Mouse (Mus musculus) hindlimb bud, embryonic 11.5 days (tissue): ENCODE measurements around the gene Ankrd33.

ENCODE experiments used
- DNase-seq: peaks from one replicate; pipeline ENCODE4 v3.0.0-alpha.2; 2012; ENCODE audit warnings: low read depth, low spot score; ENCODE audit errors: extremely low spot score

Gene Ankrd33

GRCm38 (mm10) chr15:101115511-101116110 lies at the start of gene Ankrd33:
Gene Ankrd33, plus strand, starts transcription at chr15:101115755.
- DNase-seq, result no peak

DNA sequence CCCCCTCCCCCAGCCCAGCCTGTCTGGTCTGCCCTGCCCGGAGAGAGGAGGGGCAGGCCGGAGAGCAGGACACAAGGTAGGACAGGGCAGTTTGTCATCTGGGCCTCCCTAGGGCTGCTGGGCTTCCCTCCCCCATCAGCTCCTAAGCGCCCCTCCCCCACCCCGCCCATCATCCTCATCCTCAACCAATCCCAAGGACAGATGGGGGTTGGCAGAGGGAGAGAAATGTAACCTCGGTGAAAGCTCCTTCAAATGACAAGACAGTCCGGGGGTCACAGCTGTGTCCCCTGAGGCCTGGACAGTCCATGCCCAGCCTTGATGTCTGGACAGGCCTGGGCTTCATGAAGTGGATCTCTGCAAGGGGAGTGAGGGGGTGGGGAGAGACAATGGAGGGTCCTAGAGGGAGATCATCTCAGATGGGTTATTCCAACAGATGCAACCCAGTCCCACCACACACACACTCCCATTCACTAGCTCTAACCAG lies 49.1 kb upstream of the Ankrd33 start:
- DNase-seq, result no peak

- DNase-seq, result no peak
Observed at GRCm38 (mm10) chr15:101066920-101067696, 48.4 kb upstream of the Ankrd33 start.

DNA sequence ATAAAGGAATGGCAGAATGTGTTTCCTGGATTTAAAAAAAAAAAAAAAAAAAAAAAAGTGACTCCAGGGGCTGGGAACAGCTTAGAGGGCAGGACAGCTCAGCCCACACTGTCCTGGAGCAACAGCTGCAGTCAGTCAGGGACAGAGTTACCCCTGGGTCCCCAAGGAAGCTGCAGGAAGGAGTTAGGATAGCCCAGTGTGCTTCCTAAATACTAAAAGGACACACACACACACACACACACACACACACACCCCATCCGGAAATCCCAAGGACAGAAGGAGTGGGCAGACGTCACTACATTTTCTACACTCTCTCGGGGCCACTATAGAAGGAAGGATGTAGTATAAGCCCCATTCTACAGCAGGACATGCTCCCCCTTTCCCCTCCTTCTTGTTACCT lies 47.5 kb upstream of the Ankrd33 start:
- DNase-seq, result no peak

GRCm38 (mm10) chr15:101068671-101069070 lies 46.9 kb upstream of the Ankrd33 start:
- DNase-seq, result no peak

DNA sequence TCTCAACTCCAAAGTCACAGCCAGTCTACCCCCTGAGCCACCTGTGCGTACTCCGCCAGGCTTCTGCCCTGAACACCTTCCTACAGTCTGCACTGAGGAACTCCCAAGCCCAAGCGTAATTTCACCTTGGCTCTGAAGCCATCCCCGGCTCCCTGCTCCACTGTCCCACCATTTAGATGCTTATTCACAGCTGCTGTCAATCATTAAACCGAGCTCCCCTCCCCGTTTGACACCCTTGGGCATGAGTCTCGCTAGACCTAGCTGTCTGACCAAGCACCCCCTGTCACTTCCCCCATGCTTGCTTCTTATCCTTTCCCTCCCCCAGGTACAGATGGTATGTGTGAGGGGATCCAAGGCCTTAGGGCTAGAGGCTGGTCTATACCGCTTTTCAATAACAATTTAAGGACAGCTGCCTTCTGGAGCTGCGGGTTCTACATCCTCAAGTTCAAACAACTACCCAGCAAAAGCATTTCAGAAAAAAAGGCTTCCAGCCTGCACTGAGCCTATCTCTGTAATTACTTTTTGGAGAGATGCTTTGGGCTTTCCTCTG lies 45.8 kb upstream of the Ankrd33 start:
- DNase-seq, result no peak

GRCm38 (mm10) chr15:101070762-101071161 lies 44.8 kb upstream of the Ankrd33 start:
- DNase-seq, result no peak

DNA sequence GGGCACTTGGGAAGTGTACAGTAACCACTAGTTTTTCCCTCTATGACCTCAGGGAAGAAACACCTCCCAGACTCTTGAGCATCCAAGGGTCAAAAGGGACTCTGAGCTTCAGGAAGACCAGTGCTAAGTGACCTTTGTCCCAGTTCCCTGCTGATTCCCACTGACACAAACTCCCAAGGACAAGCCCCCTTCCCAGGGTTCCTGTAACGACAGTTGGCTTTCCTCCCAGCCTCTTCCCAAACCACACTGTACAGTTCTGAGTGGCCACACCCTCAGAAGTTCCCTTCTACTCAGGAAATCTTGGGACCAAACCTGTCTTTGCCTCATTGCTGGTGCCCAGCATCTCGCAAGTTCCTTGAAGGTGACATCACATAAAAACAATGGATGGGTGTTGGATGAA lies 42.8 kb upstream of the Ankrd33 start:
- no peak for DNase-seq

DNA sequence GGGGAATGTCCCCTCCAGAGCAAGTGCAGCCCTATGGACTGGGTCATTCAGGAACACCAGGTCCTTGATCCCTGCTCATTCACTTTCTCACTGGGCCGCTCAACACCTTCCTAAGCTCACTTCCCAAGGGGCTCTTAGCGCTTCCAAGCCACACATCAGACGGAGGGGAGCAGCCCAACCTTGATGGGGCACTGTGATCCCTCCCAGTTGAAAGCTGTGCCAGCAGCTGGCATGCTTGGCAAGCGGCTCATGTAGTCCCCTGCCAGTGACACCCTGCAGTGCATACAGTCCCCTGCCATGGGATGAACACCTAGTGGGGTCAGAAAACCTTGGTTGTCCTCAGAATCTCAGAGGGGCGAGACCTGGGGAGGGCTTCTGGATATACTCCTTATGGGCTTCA lies 41.5 kb upstream of the Ankrd33 start:
- no peak for DNase-seq

- no peak for DNase-seq
Observed at GRCm38 (mm10) chr15:101075150-101075549, 40.4 kb upstream of the Ankrd33 start.

GRCm38 (mm10) chr15:101075656-101076055 lies 39.9 kb upstream of the Ankrd33 start:
- DNase-seq, result no peak

- no peak for DNase-seq
Observed at GRCm38 (mm10) chr15:101076071-101077000, 39.2 kb upstream of the Ankrd33 start.

DNA sequence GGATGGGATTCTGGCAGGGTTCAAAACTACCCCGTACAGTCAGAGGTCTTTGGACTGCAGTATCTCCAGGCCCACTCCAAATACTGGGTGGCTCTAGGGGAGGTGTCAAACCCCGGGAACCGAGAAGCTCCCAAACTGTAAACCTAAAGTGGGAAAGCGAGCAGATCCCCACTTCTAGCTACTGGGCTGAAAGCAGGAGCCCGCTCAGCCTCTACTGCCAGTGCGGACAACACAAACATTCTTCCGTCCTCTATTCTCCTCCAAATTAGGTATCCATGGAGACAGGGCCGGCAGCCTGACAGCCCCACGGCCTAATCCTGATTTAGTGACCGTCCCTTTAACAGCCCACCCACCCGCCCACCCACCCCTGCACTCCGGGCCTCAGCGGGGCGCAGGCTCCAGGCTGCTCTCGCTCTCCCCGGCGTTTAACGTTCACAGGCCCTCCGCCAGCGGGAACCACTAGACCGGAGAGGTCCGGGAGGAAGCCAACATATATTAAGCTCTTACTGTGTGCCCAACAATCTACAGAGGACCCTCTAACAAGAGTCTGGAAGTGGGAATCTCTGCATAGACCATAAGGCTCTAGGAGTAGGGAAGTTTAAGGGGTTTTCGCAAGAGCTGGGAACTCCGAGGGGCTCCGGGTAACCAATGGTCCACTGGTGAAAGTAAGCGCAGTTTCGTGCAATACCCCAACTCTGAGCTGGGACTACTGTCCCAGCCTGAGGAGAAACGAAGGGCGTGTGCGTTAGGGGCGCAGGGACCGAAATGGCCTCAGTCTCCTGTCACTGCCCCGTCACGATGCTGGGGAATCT lies 38.3 kb upstream of the Ankrd33 start:
- no peak for DNase-seq

DNA sequence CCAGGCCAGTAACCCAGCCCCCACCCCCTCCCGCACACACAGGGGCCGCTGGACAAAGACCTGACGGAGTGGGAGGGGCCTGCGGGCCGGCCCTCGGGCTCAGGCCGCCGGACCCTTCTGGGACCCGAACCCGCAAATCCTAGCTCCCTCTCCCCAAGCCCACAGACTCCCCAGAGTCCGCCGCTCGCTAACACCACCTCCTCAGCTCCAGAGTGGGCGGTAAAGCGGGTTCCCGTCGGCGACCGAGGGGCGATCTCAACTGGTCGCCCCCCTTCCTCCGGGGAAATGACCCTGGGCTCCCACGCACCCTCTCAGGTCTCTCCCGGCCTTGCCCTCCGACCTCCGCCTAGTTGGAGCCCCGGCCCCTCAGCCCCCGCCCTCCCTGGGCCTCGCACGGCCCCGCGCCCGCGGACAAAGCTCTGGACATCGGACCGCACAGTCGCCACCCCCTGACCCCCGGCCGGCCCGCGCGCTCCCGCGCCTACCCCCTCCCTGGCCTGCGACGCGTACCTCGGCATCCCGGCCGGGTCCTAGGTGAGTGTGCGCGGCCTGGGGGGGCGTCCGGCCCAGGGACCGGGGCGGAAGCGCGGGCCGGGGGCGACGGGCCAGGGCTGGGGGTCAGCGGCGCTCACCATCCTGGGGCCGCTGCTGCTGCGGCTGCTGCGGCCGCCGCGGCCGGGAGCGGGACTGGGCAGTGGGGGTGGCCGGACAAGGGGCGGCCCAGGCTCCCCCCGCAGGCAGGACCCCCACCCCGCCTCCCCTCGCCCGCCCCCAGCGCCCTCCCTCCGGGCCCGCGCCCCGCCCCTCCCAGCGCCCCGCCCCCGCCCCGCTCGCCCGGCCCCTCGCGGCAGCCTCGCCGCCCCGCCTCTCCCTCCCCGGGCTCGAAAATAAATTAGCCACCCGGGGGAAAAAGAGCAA lies 37.5 kb upstream of the Ankrd33 start, which contains the start of gene Fignl2:
Gene Fignl2 (minus strand): TSS at position 755 of the 918 bp plus-strand sequence.
- no peak for DNase-seq

- no peak for DNase-seq
Observed at GRCm38 (mm10) chr15:101078731-101079156, 36.8 kb upstream of the Ankrd33 start.

DNA sequence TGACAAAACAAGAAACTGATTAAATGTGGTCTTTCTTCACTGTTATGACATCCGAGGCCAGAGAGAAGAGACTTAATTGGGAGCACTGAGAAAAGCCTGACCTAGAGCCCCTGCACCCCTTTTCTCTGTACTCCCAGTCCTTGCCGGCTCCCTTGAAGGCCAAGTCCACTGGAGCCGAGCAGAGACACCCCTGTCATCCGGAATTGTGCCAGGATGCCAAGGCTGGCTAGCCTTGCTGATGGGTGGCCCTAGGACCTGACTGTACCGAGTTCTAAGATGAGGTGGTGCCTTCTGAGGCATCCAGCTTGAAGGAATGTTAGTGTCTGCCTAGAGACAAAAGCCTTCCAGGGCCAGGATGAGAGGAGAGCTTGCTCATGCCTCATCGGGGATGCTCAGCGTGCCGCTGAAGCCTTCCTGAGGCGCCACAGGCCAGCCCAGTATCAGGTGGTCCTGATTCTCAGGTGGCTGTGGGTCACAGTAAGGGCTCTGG lies 35.5 kb upstream of the Ankrd33 start:
- no peak for DNase-seq

GRCm38 (mm10) chr15:101081035-101081548 lies 34.5 kb upstream of the Ankrd33 start:
- no peak for DNase-seq

DNA sequence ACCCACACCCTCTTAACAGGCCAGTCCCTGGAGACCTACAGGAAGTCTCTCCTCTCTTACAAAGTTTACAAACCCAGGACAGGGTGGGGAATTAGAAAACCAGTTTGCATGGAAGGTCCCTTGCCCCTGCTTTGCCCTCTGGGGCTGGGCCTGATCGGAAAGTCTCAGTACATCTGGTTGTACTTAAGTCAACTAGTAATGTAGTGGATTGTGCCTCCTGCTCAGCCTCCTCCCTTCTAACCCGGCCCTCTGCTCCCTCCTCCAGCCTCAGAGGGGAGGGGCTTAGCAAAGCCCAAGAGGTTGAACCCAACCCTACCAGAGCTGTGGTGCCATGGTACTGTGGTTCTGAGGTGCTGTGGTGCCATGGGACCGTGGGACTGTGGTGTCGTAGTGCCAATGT lies 33.3 kb upstream of the Ankrd33 start:
- DNase-seq, result no peak

DNA sequence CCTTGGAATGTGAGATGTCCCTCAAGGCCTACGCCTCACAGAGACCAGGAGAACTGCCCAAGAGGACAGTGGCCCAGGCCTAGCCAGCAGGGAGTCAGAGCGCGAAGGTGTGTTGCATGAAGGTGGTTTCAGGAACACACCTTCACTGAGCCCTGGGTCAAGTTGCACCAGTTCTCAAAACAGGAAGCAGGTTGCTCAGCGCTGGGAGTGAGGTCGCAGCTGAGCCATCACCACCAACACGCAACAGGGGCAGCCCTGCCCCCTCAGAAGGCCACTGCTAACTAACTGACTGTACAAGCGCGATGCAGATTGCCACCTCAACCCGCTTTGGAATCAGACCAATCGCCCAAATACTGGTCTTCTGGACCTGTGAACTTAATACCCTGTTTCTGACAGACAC lies 31.1 kb upstream of the Ankrd33 start:
- DNase-seq, result no peak
